In genomic region chr12:54558106-54558505, GRCm38 (mm10) we compare ENCODE assay signal across 8 mouse cellular contexts.
DNase-seq lines count a peak whose midpoint lies in the region.

No protein-coding gene starts in this region.

- DNase-seq in gastrocnemius, adult 18-20 months (ENCODE audit: low spot score) = peak; percentile 15
- no peak for DNase-seq in gastrocnemius, postnatal 4 days (ENCODE audit: low spot score in 2 of 2)
- peak; percentile 14 for DNase-seq in ovary, postnatal 14 days (ENCODE audit: low spot score)
- no peak for DNase-seq in ovary, postnatal 36 days (ENCODE audit: low spot score)
- peak; percentile 51 to 65 for DNase-seq in cerebellum, postnatal 14 days
- peak; percentile 44 for DNase-seq in layer of hippocampus, adult 9-10 months (ENCODE audit: low spot score)
- peak; percentile 80 for DNase-seq in retina, embryonic 14.5 days (ENCODE audit: low spot score)
- no peak for DNase-seq in natural killer cell, adult 2 months (ENCODE audit: low spot score in 2 of 2)

Comparison
In these comparisons a context has a peak if more than half of its experiments do, and no peak if none do; other contexts are left out.
1. DNase-seq: peak in gastrocnemius, adult 18-20 months (single experiment), ovary, postnatal 14 days (single experiment), cerebellum, postnatal 14 days (2 of 2), layer of hippocampus, adult 9-10 months (single experiment) and retina, embryonic 14.5 days (single experiment); none in gastrocnemius, postnatal 4 days (0 of 2), ovary, postnatal 36 days (single experiment) and natural killer cell, adult 2 months (0 of 2).